Comparison of ENCODE assay signal across 9 mouse cellular contexts in the genomic region with DNA sequence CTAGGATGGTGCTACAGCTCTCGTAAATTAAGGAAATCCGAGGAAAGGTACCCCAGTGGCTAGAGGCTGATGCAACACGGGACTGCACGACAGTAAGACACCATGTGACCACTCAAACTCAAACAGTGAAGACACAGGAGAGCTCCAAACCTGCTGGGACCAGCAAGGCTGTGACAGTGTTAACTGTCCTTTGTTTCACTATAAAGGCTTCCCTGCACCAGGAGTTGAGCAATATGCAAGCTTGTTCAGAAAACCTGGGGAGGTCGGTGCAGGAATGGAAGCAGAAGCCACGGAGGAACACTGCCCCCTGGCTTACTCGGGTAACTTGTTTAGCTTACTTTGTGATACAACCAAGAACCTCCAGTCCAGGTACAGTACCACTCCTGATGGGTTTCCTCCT. TPM values are rescaled to one million over a fixed set of nuclear protein-coding genes. Genes with fewer than 3 reads are reported as not detected.
DNase-seq lines count a peak whose midpoint lies in the region; ATAC-seq and TF ChIP-seq lines count a peak whose summit lies in the region.
"Had no signal": no experiment of that assay in that cellular context is flagged by ENCODE, and none has a peak within 500 bp of the region (broad histone marks: within the 10 kb centered on the region; RNA-seq: fewer than 3 reads in every experiment).

No protein-coding gene starts in this region.

- peak; percentile 80 for ATAC-seq in granulocyte monocyte progenitor cell, adult 5-6 weeks (replicated peaks; ENCODE audit: poor library complexity, severe bottlenecking)
- peak; percentile 82 for ATAC-seq in megakaryocyte progenitor cell, adult 5-6 weeks (replicated peaks; ENCODE audit: poor library complexity)
- no peak for ATAC-seq in hindbrain, embryonic 16.5 days
- ATAC-seq in intestine, embryonic 16.5 days: no peak

- H3K9ac ChIP-seq in hindbrain, embryonic 16.5 days (ENCODE audit: low read depth, low read length): no peak overlapping the region
- H3K9ac ChIP-seq in intestine, embryonic 16.5 days (ENCODE audit: low read depth, low read length): no peak overlapping the region
- H3K9ac ChIP-seq: heart, embryonic 15.5 days had no signal

- peak; percentile 40 for DNase-seq in gastrocnemius, adult 2 months
- no peak for DNase-seq in gastrocnemius, adult 8-10 months (ENCODE audit: low spot score in 2 of 2)
- DNase-seq in ovary, postnatal 10 days (ENCODE audit: low spot score): no peak

- no peaks in the 10 kb centered on the region for H3K36me3 ChIP-seq in C2C12 (ENCODE audit: control insufficient read depth, insufficient read depth)
- no peaks in the 10 kb centered on the region for H3K36me3 ChIP-seq in hindbrain, embryonic 16.5 days (ENCODE audit: control insufficient read depth, insufficient read depth, low read length)
- H3K36me3 ChIP-seq in intestine, embryonic 16.5 days (ENCODE audit: control insufficient read depth, insufficient read depth, low read length): no peaks in the 10 kb centered on the region
- H3K36me3 ChIP-seq: heart, embryonic 15.5 days had no signal

- intact Hi-C loops in gastrocnemius, adult 2 months (cut with DNase I): loop anchor here (5.0 kb wide), 1 partner anchor 65 kb away; no protein-coding TSS in a partner anchor

- H3K4me1 ChIP-seq in hindbrain, embryonic 16.5 days (ENCODE audit: control insufficient read depth, insufficient read depth, low read depth, low read length): peaks cover 15% of the 10 kb centered on the region
- peaks cover 12% of the 10 kb centered on the region; the same call in 1 of the 2 replicates for H3K4me1 ChIP-seq in intestine, embryonic 16.5 days (ENCODE audit: control insufficient read depth, insufficient read depth, low read length)

- no peak overlapping the region for H3K27ac ChIP-seq in gastrocnemius, adult 2 months
- H3K27ac ChIP-seq in hindbrain, embryonic 16.5 days (ENCODE audit: low read depth, low read length): no peak overlapping the region
- no peak overlapping the region for H3K27ac ChIP-seq in intestine, embryonic 16.5 days (ENCODE audit: low read length)
- H3K27ac ChIP-seq: heart, embryonic 15.5 days had no signal

- WGBS in hindbrain, embryonic 16.5 days: 61% methylated on average over 7 of the region's 7 CpGs
- WGBS in intestine, embryonic 16.5 days: 49% methylated on average over 7 of the region's 7 CpGs

- peak; percentile 42 for TF ChIP-seq CTCF in gastrocnemius, adult 2 months (IDR thresholded peaks at IDR 0.05)
- TF ChIP-seq CTCF in C2C12 (IDR thresholded peaks at IDR 0.05; ENCODE audit: control insufficient read depth, insufficient read depth, insufficient read length): peak; percentile 26

- H3K27me3 ChIP-seq in C2C12 (ENCODE audit: control insufficient read depth, insufficient read depth, insufficient read length): peaks cover 3% of the 10 kb centered on the region
- H3K27me3 ChIP-seq in hindbrain, embryonic 16.5 days (replicated peaks; ENCODE audit: control insufficient read depth, insufficient read depth, low read length): no peaks in the 10 kb centered on the region
- no peaks in the 10 kb centered on the region for H3K27me3 ChIP-seq in intestine, embryonic 16.5 days (replicated peaks; ENCODE audit: control insufficient read depth, insufficient read depth, low read length)
- H3K27me3 ChIP-seq: heart, embryonic 15.5 days had no signal

- H3K9me3 ChIP-seq in hindbrain, embryonic 16.5 days (ENCODE audit: control insufficient read depth, low read length): no peaks in the 10 kb centered on the region
- H3K9me3 ChIP-seq in intestine, embryonic 16.5 days (ENCODE audit: control insufficient read depth, low read length): no peaks in the 10 kb centered on the region
- H3K9me3 ChIP-seq: heart, embryonic 15.5 days had no signal

- H3K79me2 ChIP-seq in C2C12 (ENCODE audit: control insufficient read depth, insufficient read depth): no peaks in the 10 kb centered on the region

- H3K4me2 ChIP-seq in hindbrain, embryonic 16.5 days (ENCODE audit: low read length): no peak overlapping the region
- H3K4me2 ChIP-seq in intestine, embryonic 16.5 days (ENCODE audit: low read depth, low read length): no peak overlapping the region
- H3K4me2 ChIP-seq: heart, embryonic 15.5 days had no signal

- no peak overlapping the region for H3K4me3 ChIP-seq in gastrocnemius, adult 2 months
- H3K4me3 ChIP-seq in C2C12 (ENCODE audit: insufficient read depth, poor library complexity, severe bottlenecking): no peak overlapping the region
- H3K4me3 ChIP-seq in hindbrain, embryonic 16.5 days (ENCODE audit: low read length): no peak overlapping the region
- no peak overlapping the region for H3K4me3 ChIP-seq in intestine, embryonic 16.5 days (ENCODE audit: low read length)
- H3K4me3 ChIP-seq: heart, embryonic 15.5 days had no signal

- no peaks in the 10 kb centered on the region for H3K79me3 ChIP-seq in C2C12 (ENCODE audit: low read depth)

- no peak overlapping the region for H3ac ChIP-seq in C2C12 (ENCODE audit: control insufficient read depth, insufficient read length, low read depth)

TF ChIP-seq in C2C12, 6 proteins besides CTCF, POLR2A, EP300 and RAD21:
- no peak for TF ChIP-seq FOSL1 (IDR thresholded peaks at IDR 0.05; ENCODE audit: insufficient read depth, low read length, poor library complexity, severe bottlenecking)
- no peak for TF ChIP-seq MYOD1 (IDR thresholded peaks at IDR 0.05; ENCODE audit: control insufficient read depth, insufficient read length, low read depth)
- peak; percentile 4 for TF ChIP-seq USF1 (IDR thresholded peaks at IDR 0.05; ENCODE audit: low read depth)
- no peak for TF ChIP-seq MYOG (IDR thresholded peaks at IDR 0.05; ENCODE audit: control insufficient read depth, extremely low read depth, insufficient read length)
- TF ChIP-seq MAX (IDR thresholded peaks at IDR 0.05): no peak
- TF ChIP-seq CEBPB (IDR thresholded peaks at IDR 0.05; ENCODE audit: low read depth): no peak

RNA-seq across cellular contexts. Expression of a gene that starts 40.4 kb away (rescaled TPM):
- 100 to 1,000 TPM in 1 of 2 experiments, 10 to 100 TPM in 1; 76.1 to 121 TPM for total RNA-seq in gastrocnemius, adult 2 months (2021)
- 100 to 1,000 TPM in 3 of 4 experiments, 10 to 100 TPM in 1; 61.6 to 136 (median 107) TPM for total RNA-seq in gastrocnemius, adult 8-10 months (2022)
- polyA plus RNA-seq in C2C12 (2012; fragmentation: generic; extraction: Trizol): 106 TPM
- total RNA-seq in granulocyte monocyte progenitor cell, adult 5-6 weeks (2014; fragmentation: Nextera tagmentation): 545 and 554 TPM in 2 replicates
- total RNA-seq in granulocyte monocyte progenitor cell, adult 5-6 weeks (2017): 769 and 935 TPM in 2 replicates
- 615 and 783 TPM in 2 replicates for total RNA-seq in megakaryocyte progenitor cell, adult 5-6 weeks (2015)
- total RNA-seq in megakaryocyte progenitor cell, adult 5-6 weeks (2017): 811 and 824 TPM in 2 replicates
- 474 and 502 TPM in 2 replicates for polyA plus RNA-seq in hindbrain, embryonic 16.5 days (2015; fragmentation: Nextera tagmentation; extraction: Ambion mirVana)
- 527 and 590 TPM in 2 replicates for polyA plus RNA-seq in intestine, embryonic 16.5 days (2015; fragmentation: Nextera tagmentation; extraction: Ambion mirVana)

Comparison
In these comparisons a context has a peak if more than half of its experiments do, and no peak if none do; other contexts are left out.
1. ATAC-seq: peak in granulocyte monocyte progenitor cell, adult 5-6 weeks (single experiment) and megakaryocyte progenitor cell, adult 5-6 weeks (single experiment); none in hindbrain, embryonic 16.5 days (single experiment) and intestine, embryonic 16.5 days (single experiment).